Mouse (Mus musculus) CH12.LX (cell line): Measurements from ENCODE around the gene Fbrsl1. TPM values are rescaled to one million over a fixed set of nuclear protein-coding genes. Genes with fewer than 3 reads are reported as not detected.

Experiments
- DNase-seq: peaks from one replicate; pipeline ENCODE4 v3.0.0-alpha.2; 2013; ENCODE audit errors: extremely low read depth
- H3K27ac ChIP-seq: 2 replicates; pipeline ENCODE4 v1.5.1; 2012; ENCODE audit warnings: low read depth, mild to moderate bottlenecking, control low read depth, moderate library complexity; ENCODE audit not compliant: insufficient read depth
- H3K27me3 ChIP-seq: replicated peaks from 2 replicates; pipeline ENCODE3; 2012; ENCODE audit warnings: inconsistent platforms
- H3K36me3 ChIP-seq, 2 experiments: replicated peaks in 1 of 2; 2 replicates each; pipeline versions ENCODE3 to v1.6.1; 2012; ENCODE audit warnings: inconsistent platforms in 1 of 2, low read length in 1 of 2, mild to moderate bottlenecking in 1 of 2, mixed read lengths in 1 of 2, moderate library complexity in 1 of 2; ENCODE audit not compliant: control insufficient read depth in 1 of 2, insufficient read depth in 1 of 2
- H3K4me1 ChIP-seq, 2 experiments: 2 replicates each; pipeline ENCODE4 v1.6.1; 2012; ENCODE audit warnings: inconsistent platforms in 1 of 2, moderate library complexity in 1 of 2; ENCODE audit not compliant: insufficient read depth in 2 of 2, control insufficient read depth in 1 of 2
- H3K4me2 ChIP-seq: 2 replicates; pipeline ENCODE4 v1.6.1; 2012; ENCODE audit warnings: low read depth, mild to moderate bottlenecking, control low read depth; ENCODE audit not compliant: poor library complexity, insufficient read depth, severe bottlenecking
- H3K4me3 ChIP-seq, 3 experiments: fragments of 150-350 bp in 1 of 3; sonication (generic) in 1 of 3; replicated peaks in 1 of 3; 2 replicates each; pipeline versions ENCODE3 to v1.5.1; 2011 to 2012; ENCODE audit warnings: low read depth in 2 of 3, low read length in 2 of 3, mild to moderate bottlenecking in 2 of 3, moderate library complexity in 2 of 3, control low read depth in 1 of 3, improper control_type of control experiment in 1 of 3, inconsistent platforms in 1 of 3, mixed read lengths in 1 of 3; ENCODE audit not compliant: poor library complexity in 1 of 3
- H3K79me2 ChIP-seq: replicated peaks from 2 replicates; pipeline ENCODE4 v1.6.1; 2012; ENCODE audit warnings: mild to moderate bottlenecking, moderate library complexity; ENCODE audit not compliant: control insufficient read depth, poor library complexity, insufficient read depth, severe bottlenecking; ENCODE audit errors: extremely low read depth
- H3K9ac ChIP-seq: 2 replicates; pipeline ENCODE4 v1.6.1; 2012; ENCODE audit warnings: low read depth, mild to moderate bottlenecking, control low read depth, moderate library complexity; ENCODE audit not compliant: insufficient read depth
- H3K9me3 ChIP-seq: replicated peaks from 2 replicates; pipeline ENCODE3; 2012; ENCODE audit warnings: low read length, inconsistent platforms, mixed read lengths
- BHLHE40 ChIP-seq: IDR thresholded peaks from 2 replicates; pipeline ENCODE4 v1.6.1; 2011; ENCODE audit warnings: mild to moderate bottlenecking, low read depth, low read length, improper control_type of control experiment
- CTCF ChIP-seq, 2 experiments: IDR thresholded peaks in 1 of 2; conservative IDR thresholded peaks in 1 of 2; 2 replicates each; pipeline ENCODE4 v1.5.1; 2011 to 2012; ENCODE audit warnings: low read depth in 2 of 2, low read length in 2 of 2, improper control_type of control experiment in 1 of 2, inconsistent platforms in 1 of 2, mild to moderate bottlenecking in 1 of 2, moderate library complexity in 1 of 2
- EP300 ChIP-seq: IDR thresholded peaks from 2 replicates; pipeline ENCODE4 v1.6.1; 2011; ENCODE audit warnings: low read length, improper control_type of control experiment
- IRF4 ChIP-seq: IDR thresholded peaks from 2 replicates; pipeline ENCODE4 v1.6.1; 2014; ENCODE audit warnings: low read depth, mild to moderate bottlenecking, inconsistent platforms, low read length, improper control_type of control experiment
- JUN ChIP-seq: IDR thresholded peaks from 2 replicates; pipeline ENCODE4 v1.6.1; 2011; ENCODE audit warnings: low read depth, mild to moderate bottlenecking, low read length, improper control_type of control experiment, moderate library complexity; ENCODE audit not compliant: insufficient read depth
- JUND ChIP-seq: conservative IDR thresholded peaks from 2 replicates; pipeline ENCODE4 v1.6.1; 2011; ENCODE audit warnings: low read depth, low read length, improper control_type of control experiment
- KAT2A ChIP-seq: IDR thresholded peaks from 2 replicates; pipeline ENCODE4 v1.6.1; 2012; ENCODE audit warnings: low read length, improper control_type of control experiment, inconsistent platforms; ENCODE audit not compliant: insufficient replicate concordance
- MAX ChIP-seq: IDR thresholded peaks from 2 replicates; pipeline ENCODE4 v1.6.1; 2011; ENCODE audit warnings: low read length, improper control_type of control experiment
- MAZ ChIP-seq: IDR thresholded peaks from 2 replicates; pipeline ENCODE4 v1.6.1; 2012; ENCODE audit warnings: low read depth, mild to moderate bottlenecking, inconsistent platforms, low read length, improper control_type of control experiment, moderate library complexity
- MEF2A ChIP-seq: IDR thresholded peaks from 2 replicates; pipeline ENCODE4 v1.6.1; 2014; ENCODE audit warnings: low read depth, mild to moderate bottlenecking, inconsistent platforms, low read length, improper control_type of control experiment, borderline replicate concordance
- MXI1 ChIP-seq: IDR thresholded peaks from 2 replicates; pipeline ENCODE4 v1.6.1; 2011; ENCODE audit warnings: mild to moderate bottlenecking, low read depth, low read length, improper control_type of control experiment
- MYC ChIP-seq: IDR thresholded peaks from 2 replicates; pipeline ENCODE4 v1.6.1; 2011; ENCODE audit warnings: low read depth, mild to moderate bottlenecking, improper control_type of control experiment, low read length
- NELFE ChIP-seq: IDR thresholded peaks from 2 replicates; pipeline ENCODE4 v1.6.1; 2011; ENCODE audit warnings: low read depth, low read length, improper control_type of control experiment
- NRF1 ChIP-seq: IDR thresholded peaks from 2 replicates; pipeline ENCODE4 v1.6.1; 2014; ENCODE audit warnings: low read depth, mild to moderate bottlenecking, inconsistent platforms, low read length, improper control_type of control experiment, moderate library complexity
- PAX5 ChIP-seq: IDR thresholded peaks from 2 replicates; pipeline ENCODE4 v1.6.1; 2012; ENCODE audit warnings: low read length, inconsistent platforms, mixed read lengths
- RAD21 ChIP-seq: IDR thresholded peaks from 2 replicates; pipeline ENCODE4 v1.6.1; 2011; ENCODE audit warnings: low read depth, mild to moderate bottlenecking, low read length, improper control_type of control experiment, moderate library complexity
- USF1 ChIP-seq: IDR thresholded peaks from 2 replicates; pipeline ENCODE4 v1.6.1; 2014; ENCODE audit warnings: low read depth, mild to moderate bottlenecking, inconsistent platforms, low read length, improper control_type of control experiment
- USF2 ChIP-seq: conservative IDR thresholded peaks from 2 replicates; pipeline ENCODE4 v1.6.1; 2011; ENCODE audit warnings: low read depth, low read length, improper control_type of control experiment
- ZMIZ1 ChIP-seq: IDR thresholded peaks from 2 replicates; pipeline ENCODE4 v1.6.1; 2012; ENCODE audit warnings: low read depth, mild to moderate bottlenecking, inconsistent platforms, low read length, improper control_type of control experiment
- dilution Hi-C: fragments of 300-500 bp; cut with MboI; formaldehyde crosslinking; loops from 2 replicates; pipeline ENCODE4 v1.14.3; 2020; ENCODE audit warnings: low sequenced_read_pairs; ENCODE audit not compliant: extremely low pct_unique_long_range_greater_than_20kb, extremely low pct_ligation_motif_present
- in situ Hi-C: fragments of 300-500 bp; cut with MboI; formaldehyde crosslinking; loops from 3 replicates; pipeline ENCODE4 v1.14.3; 2019; ENCODE audit warnings: low sequenced_read_pairs, low pct_ligation_motif_present, low pct_unique_long_range_greater_than_20kb, mixed read lengths
- polyA plus RNA-seq: library from polyadenylated mRNA; unstranded; fragments of >175 nt; gene quantifications from 2 replicates; pipeline ENCODE4 v1.2.1, GENCODE M21; 2012; ENCODE audit warnings: low read depth; ENCODE audit not compliant: insufficient read length
- total RNA-seq, 2 experiments: library from RNA; depleted of rRNA; stranded (reverse); fragments of 300-350 nt in 1 of 2; fragments of >200 nt in 1 of 2; gene quantifications; 2 replicates each; pipeline ENCODE4 v1.2.3; 2012 to 2014

Fbrsl1 gene
- total and polyA plus RNA-seq, 3 experiments: 3.0 to 32.0 (median 9.8) TPM

- H3K27me3 ChIP-seq: no peaks in the 10 kb centered on the region
- dilution Hi-C loops: no loop called here
- no peak overlapping the region for H3K9ac ChIP-seq
- H3K4me2 ChIP-seq: no peak overlapping the region
- DNase-seq: no peak
- H3K4me1 ChIP-seq: peaks cover 27 to 56% of the 10 kb centered on the region in 2 experiments
- TF ChIP-seq CTCF (conservative IDR thresholded peaks at IDR 0.05 in 1 of 2, IDR thresholded peaks at IDR 0.05 in 1 of 2; ENCODE audit: low read depth in 2 of 2, low read length in 2 of 2) (no peak), KAT2A (no peak), MEF2A (no peak), USF2 (no peak), IRF4 (no peak), EP300 (no peak), MYC (no peak), PAX5 (no peak), NELFE (no peak), MAZ (no peak), NRF1 (no peak)
- no peaks in the 10 kb centered on the region for H3K9me3 ChIP-seq
- in situ Hi-C loops: no loop called here
- no peaks in the 10 kb centered on the region for H3K79me2 ChIP-seq
- no peak overlapping the region for H3K4me3 ChIP-seq
- no peak overlapping the region for H3K27ac ChIP-seq
- H3K36me3 ChIP-seq: no peaks in the 10 kb centered on the region
Observed at GRCm38 (mm10) chr5:110468296-110468695, 20.0 kb upstream of the Fbrsl1 start.

GRCm38 (mm10) chr5:110467725-110468124 lies 19.4 kb upstream of the Fbrsl1 start:
- no peaks in the 10 kb centered on the region for H3K27me3 ChIP-seq
- no peak overlapping the region for H3K4me3 ChIP-seq
- peaks cover 22 to 51% of the 10 kb centered on the region in 2 experiments for H3K4me1 ChIP-seq
- H3K4me2 ChIP-seq: no peak overlapping the region
- no peak for DNase-seq
- no peaks in the 10 kb centered on the region for H3K36me3 ChIP-seq
- dilution Hi-C loops (no loop called here), in situ Hi-C loops (no loop called here)
- H3K9ac ChIP-seq: no peak overlapping the region
- H3K9me3 ChIP-seq: no peaks in the 10 kb centered on the region
- no peaks in the 10 kb centered on the region for H3K79me2 ChIP-seq
- no peak overlapping the region for H3K27ac ChIP-seq
- TF ChIP-seq MXI1: no peak
- TF ChIP-seq MAX: no peak
- no peak for TF ChIP-seq JUN
- TF ChIP-seq ZMIZ1: no peak
- TF ChIP-seq JUND: no peak
- no peak for TF ChIP-seq RAD21
- TF ChIP-seq NELFE: no peak
- no peak for TF ChIP-seq BHLHE40
- no peak for TF ChIP-seq USF1
